Mouse (Mus musculus) cerebellum, adult 2 months (tissue): ENCODE results near the gene Hfe2.

ENCODE experiments used
- CTCF ChIP-seq: fragments of 200-500 bp; IDR thresholded peaks from 2 replicates; pipeline ENCODE4 v1.5.1; 2011; ENCODE audit warnings: low read depth, mild to moderate bottlenecking, control low read depth, low read length, moderate library complexity, borderline replicate concordance; ENCODE audit not compliant: insufficient read depth
- POLR2A ChIP-seq: fragments of 200-500 bp; IDR thresholded peaks from 2 replicates; pipeline ENCODE4 v1.6.1; 2011; ENCODE audit warnings: low read length, control low read depth, borderline replicate concordance; ENCODE audit not compliant: insufficient read depth

DNA sequence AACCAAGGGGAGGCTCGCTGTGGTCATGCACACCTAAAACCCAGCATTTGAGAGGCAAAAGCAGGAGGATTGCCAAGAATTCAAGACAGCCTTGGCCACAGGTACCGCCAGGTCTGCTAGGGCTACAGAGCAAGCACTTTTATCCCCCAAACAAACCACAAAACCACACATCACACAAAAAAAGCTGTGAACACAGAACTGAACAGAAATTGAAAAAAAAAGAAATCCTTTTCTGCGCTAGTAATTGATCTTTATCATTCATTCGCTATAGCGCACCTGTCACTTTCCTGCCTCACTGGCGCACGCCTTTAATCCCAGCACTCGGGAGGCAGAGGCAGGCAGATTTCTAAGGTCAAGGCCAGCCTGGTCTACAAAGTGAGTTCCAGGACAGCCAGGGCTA is 38.3 kb downstream of the Hfe2 start:
- TF ChIP-seq CTCF (no peak), POLR2A (no peak)
